Mouse (Mus musculus) CH12F3 (cell line): Measurements from ENCODE around the gene Rho.

Experiments used
- in situ Hi-C: fragments of 300-500 bp; cut with MboI; formaldehyde crosslinking; loops from 2 replicates; pipeline ENCODE4 v1.14.3; 2020; ENCODE audit warnings: low sequenced_read_pairs

Rho gene

DNA sequence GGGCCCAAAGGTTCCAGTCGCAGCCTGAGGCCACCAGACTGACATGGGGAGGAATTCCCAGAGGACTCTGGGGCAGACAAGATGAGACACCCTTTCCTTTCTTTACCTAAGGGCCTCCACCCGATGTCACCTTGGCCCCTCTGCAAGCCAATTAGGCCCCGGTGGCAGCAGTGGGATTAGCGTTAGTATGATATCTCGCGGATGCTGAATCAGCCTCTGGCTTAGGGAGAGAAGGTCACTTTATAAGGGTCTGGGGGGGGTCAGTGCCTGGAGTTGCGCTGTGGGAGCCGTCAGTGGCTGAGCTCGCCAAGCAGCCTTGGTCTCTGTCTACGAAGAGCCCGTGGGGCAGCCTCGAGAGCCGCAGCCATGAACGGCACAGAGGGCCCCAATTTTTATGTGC lies at the start of gene Rho:
Gene Rho (plus strand): TSS at position 110 of the 400 bp plus-strand sequence.
- in situ Hi-C loops = no loop called here

DNA sequence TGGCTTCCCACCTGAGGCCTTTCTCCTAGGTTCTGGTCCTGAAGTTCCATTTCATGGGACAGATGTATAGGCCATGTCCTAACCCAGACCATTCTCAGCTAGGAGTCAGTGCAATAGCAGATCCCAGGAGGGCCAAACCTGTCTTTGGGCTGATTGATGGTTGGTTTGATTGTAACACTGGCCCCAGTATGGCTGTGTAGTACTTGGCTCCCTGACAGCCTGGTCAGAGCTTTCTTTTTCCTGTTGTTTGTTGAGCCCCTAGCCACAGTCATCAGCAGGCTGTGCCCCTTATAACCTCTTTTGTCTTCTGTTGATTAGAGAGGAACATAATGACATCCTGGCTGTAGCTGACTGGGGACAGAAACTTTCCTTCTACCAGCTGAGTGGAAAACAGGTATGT lies 47.5 kb upstream of the Rho start:
- in situ Hi-C loops = loop anchor here (25.0 kb wide), 1 partner anchor 253 kb away; no protein-coding TSS in a partner anchor

DNA sequence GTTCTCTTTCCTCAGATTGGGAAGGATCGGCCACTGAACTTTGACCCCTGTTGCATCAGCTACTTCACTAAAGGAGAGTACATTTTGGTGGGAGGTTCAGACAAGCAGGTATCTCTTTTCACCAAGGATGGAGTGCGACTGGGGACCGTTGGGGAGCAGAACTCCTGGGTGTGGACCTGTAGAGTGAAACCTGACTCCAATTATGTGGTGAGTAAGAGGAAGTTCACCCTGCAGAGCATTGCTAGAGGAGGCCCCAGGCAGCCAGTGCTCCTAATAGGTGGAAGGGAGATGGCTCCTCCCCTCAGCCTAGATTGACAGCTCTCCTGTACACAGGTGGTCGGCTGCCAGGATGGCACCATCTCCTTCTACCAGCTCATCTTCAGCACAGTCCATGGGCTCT lies 44.7 kb upstream of the Rho start:
- in situ Hi-C loops = loop anchor here (25.0 kb wide), 1 partner anchor 250 kb away; no protein-coding TSS in a partner anchor

DNA sequence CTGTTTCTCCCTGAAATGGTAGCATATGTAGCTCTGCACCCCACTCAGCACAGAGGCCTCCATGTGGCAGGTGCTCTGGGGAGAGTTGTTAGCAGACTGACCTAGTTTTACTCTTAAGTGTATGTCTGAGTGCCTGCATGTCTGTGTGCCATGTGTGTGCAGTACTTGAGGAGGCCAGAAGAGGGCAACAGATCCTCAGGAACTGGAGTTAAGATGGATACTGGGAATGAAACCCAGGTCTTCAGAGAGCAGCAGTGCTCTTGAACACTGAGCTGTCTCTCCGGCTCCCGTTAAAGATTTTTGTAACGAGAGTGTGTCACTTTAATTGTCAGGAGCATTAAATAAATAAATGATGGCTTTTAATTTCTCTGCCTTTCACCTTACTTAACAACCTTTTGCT lies 43.3 kb upstream of the Rho start:
- in situ Hi-C loops = loop anchor here (25.0 kb wide), 1 partner anchor 249 kb away; no protein-coding TSS in a partner anchor

DNA sequence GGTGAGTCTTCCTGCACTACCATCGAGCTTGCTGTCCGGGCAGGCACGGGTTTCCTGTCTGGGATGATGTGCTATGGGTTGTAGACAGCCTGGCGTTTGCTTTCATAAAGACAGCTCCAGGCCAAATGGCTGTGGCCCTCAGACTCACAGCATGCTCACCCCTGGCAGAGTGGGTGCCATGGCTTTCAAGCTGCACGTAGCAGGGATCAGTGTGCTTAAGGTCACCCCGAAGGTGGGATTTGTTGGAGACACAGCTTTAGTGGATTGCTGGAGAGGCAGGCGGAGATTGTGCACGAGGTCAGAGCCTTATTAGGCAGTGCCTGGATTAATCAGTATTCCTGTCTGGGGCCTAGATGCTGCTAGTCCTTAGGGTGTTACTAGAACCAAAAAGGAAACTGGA lies 40.9 kb upstream of the Rho start:
- in situ Hi-C loops = loop anchor here (10.0 to 25.0 kb wide), 2 partner anchors 104 to 247 kb away; partner anchors contain the start of gene Plxnd1

DNA sequence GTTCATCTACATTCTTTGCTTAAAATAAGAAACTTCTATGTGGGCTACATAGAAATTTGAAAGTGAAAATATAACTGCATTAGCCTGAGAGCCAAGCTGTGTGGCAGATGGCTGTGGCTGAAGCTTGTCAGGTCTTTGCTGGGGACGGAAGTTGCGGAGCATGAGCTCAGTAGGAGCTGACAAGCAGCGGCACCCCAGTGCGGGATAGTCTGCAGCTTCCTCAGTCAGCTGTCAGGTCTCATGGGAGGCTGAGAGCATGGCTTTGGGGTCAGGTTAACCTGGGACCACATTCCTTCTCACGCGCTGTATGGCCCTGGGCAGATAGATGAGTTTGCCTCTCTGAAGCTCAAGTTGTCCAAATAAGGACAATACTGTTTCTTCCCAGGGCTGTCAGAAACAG lies 40.5 kb upstream of the Rho start:
- in situ Hi-C loops = loop anchor here (10.0 to 25.0 kb wide), 2 partner anchors 104 to 246 kb away; partner anchors contain the start of gene Plxnd1

DNA sequence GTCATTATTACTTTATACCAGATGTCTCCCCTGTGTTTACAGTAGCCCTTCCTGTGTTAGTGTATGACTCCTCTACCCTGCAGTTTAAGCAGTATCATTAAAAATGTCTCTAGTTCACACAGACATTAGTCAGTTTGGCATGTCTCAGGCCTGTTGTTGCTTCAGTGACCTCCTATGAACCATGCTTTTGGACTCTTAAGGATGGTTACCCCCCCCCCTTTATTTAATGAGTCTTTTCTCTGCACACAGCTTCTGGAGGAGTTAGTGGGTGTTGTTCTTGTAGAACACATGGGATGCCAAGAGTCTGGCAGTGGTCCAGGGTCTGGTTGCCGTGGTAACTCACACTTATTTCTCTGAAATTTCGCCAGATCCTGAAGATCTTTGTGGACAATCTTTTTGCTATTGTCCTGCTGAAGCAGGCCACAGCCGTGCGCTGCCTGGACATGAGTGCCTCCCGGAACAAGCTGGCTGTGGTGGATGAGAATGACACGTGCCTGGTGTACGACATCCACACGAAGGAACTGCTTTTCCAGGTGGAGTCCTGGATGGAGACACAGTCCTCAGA lies 40.0 kb upstream of the Rho start:
- in situ Hi-C loops = loop anchor here (10.0 to 25.0 kb wide), 2 partner anchors 103 to 246 kb away; partner anchors contain the start of gene Plxnd1

DNA sequence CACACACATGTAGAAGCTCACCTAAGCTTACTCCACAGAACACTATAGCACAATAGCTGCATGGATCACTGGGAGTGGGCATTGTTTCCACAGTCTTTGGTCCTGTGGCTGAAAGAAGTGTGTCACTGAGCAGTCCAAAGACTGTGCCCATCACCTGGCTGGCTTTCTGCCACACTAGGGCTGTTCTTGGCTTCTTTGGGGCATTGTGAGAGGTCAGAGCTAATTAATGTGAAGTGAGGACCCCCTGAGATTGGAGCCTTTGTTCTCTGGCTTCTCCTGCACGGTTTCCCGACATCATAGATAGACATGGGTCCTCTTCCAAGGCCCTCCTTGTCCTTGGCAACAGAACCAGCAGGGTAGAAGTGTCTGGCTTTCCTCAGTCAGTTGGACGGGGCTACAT lies 39.2 kb upstream of the Rho start:
- in situ Hi-C loops = loop anchor here (10.0 to 25.0 kb wide), 2 partner anchors 102 to 245 kb away; partner anchors contain the start of gene Plxnd1

DNA sequence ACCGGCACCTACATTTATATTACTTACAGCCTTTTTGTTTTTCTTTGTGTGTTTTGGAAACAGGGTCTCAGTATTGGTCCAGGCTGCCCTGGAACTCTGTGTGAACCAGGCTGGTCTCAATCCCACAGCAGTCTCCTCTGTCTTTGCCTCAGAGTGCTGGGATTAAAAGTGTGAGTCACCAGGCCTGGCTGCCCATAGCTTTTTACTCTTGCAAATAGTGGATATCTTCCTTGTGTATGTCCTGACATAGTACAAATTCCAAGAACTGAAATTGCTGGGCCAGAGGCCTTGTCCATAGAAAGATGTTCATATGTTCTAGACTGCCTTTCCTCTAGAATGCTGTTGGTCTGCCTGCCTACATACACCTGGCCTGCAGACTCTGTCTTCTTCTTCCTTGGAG lies 35.2 kb upstream of the Rho start:
- in situ Hi-C loops = loop anchor here (10.0 to 25.0 kb wide), 2 partner anchors 98 to 241 kb away; partner anchors contain the start of gene Plxnd1

DNA sequence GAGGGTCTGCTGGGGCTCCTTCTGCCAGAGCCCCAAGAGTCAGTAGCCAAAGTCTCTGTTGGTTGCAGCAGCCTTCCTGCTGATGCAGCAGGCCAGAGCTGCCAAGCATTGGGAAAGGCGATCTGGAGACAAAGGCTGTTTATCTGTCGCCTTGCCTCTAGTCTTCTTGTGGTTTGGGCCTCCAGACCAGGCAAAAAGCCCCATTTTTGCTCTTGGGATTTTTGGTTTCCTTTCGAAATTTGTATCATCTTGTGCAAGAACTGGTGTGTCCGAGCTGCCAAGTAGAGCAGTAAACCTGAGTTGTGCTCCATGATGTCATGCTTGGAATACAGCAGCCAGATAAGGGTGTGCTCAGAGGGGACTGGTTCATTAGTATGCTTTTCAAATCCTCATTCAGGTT lies 34.4 kb upstream of the Rho start:
- in situ Hi-C loops = loop anchor here (10.0 to 25.0 kb wide), 2 partner anchors 98 to 240 kb away; partner anchors contain the start of gene Plxnd1

DNA sequence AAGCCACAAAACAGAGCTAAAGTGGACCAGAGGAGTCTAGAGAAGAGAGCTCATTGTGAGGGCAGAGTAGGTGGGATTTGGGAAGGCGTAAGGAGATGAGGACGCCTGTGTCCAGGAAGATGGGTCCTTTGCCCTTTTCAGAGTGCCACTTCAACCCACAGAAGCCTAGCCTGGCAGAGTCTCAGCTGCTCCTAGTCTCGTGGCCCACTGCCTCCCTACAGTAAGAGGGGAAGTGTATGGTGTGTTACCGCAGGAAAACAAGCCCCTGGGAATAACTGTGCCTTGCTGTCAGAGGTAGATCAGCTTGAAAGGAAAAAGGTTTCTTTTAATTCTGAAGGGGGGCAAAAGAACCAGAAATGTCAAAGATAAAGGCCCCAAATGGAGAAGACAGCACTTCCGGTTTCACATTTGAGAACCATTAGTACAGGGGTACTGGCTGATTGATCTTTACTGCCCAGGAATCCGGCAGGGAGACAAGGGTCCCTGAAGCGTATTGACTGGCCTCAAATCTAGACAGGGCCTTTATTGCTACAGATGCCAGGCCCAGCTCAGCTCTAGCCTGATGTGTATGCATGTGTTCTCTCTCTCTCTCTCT lies 33.5 kb upstream of the Rho start:
- in situ Hi-C loops = loop anchor here (10.0 to 25.0 kb wide), 2 partner anchors 97 to 239 kb away; partner anchors contain the start of gene Plxnd1

DNA sequence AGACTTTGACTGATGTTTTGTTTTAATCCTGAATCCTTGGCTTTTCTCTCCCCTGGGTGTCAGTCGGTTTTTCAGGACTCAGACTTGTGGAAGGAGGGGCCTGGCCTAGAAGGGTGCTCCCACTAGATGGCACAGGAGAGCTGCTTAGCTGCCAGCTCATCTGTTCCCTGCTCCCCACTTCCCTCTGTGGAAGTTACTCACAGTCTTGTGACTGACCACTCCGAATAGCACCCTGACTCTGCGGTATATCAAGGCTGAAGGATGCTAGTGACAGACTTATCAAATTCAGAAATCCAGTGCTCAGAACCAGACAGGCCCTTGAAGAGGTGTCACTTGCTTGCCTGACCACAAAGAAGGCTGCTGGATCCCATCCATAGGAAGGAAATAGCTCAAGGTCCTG lies 30.5 kb upstream of the Rho start:
- in situ Hi-C loops = no loop called here

DNA sequence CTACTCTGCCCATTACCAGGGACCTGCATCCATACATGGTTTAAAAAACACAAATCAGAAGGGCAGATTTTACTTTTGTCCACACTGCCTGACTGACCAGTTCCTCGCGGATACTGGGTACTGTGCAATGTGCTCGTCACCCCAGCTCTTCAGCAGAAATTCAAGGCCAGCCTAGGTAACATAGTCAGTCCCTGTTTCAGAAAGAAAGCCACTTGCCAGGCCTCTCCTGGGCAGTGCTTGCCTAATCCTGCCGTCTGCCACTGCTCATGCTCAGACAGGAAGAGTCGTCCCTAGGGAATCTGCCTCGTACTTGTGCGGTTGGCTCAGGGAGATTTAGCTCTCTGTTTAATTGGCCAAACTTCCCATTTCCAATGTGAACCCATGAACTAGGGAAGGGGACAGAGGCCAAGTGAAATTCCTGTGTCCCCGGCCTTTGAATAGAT lies 30.0 kb upstream of the Rho start:
- in situ Hi-C loops = no loop called here

DNA sequence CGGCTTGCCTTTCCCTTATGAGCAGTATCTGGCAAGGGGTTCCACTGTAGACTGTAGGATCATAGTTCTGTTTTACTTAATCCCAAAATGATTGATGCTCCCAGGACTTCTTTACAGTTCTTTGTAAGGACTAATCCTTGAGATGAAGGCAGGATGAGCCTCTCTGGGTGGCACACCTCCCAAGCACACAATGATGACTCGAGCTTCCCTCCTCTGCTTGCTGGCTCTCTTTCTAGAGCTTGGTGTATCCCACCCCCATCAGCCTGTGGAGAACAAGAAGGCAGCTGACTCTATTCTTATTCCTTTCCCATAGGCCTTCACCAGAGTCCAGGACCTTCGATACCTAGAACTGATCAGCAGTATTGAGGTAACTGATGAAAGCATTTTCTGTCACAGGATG lies 29.0 kb upstream of the Rho start:
- in situ Hi-C loops = no loop called here

DNA sequence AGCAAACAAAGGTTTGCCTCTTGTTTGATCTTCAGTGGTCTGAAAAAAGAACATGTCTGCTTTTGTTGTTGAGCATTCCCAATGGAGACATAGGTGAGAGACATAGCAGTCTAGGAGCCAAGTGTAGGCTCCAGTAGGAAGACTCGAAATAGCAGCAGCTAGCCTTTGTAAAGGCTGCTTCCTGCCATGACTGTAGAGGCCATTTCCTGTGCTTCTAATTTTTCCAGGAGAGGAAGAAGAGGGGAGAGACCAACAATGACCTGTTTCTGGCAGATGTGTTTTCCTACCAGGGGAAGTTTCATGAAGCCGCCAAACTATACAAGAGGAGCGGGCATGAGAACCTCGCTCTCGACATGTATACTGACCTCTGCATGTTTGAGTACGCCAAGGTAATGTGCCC lies 26.0 kb upstream of the Rho start:
- in situ Hi-C loops = no loop called here

DNA sequence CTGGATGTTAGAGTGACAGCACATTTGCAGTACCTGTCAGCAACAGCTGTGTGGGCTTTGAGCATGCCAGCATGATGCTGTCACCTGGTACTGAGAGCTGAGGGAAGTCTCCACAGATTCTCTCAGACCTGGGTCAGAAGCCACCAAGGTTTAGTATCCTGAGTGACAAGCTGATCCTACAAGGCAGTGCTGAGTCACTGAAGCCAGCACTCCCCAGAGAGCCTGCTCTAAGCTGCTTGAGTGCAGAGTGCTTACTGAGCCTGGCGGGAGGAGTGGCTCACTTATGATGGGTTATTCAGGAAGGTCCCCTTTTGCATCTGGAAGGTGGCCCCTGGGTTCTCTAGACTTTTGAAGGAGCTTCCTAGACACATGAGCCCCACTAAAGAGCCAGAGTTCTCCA lies 25.1 kb upstream of the Rho start:
- in situ Hi-C loops = no loop called here

DNA sequence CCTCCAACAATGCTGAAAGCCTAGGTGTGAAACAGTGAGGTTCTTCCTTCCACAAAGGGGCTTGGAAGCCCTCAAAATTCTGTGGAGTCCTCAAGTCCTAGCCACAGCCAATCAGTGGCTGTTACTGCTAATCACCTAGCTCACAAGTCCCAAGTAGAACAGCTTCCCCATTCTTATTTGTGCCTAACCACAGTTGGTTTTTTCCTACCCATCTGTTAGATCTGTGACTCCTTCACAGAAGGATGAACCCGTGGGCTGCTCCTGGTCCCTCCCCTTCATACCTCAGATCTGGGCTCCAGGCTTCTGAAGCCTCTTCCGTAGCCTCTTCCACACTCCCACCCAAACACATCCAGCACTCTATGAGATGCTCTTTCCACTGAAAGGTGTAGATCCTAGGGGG lies 24.7 kb upstream of the Rho start:
- in situ Hi-C loops = no loop called here

DNA sequence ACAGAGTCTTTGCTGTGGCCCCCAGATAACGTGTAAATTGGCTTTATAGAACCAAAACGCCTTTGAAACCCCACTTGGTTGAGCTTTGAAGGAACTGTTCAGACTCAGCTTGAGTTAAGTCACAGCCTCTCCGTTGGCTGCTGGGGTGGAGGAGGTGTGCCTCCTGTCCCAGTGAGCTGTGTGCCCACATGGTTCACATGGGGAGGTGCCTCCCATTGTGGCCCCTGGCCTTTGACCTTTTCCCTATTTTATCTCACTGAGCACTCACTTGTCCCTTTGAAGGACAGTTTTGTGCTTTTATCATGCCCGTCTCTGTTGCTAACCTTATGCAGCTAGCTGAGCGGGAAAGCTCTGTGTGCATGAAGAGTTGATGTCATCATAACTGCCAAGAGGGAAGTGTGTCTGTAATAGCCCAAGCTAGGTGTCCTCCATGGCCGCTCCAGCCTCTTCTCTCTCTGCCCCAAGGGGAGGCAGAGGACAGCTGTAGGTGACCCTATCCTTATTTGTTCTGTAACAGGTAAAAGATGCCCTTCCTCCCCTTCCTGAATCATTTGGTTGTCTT lies 23.0 kb upstream of the Rho start:
- in situ Hi-C loops = no loop called here

DNA sequence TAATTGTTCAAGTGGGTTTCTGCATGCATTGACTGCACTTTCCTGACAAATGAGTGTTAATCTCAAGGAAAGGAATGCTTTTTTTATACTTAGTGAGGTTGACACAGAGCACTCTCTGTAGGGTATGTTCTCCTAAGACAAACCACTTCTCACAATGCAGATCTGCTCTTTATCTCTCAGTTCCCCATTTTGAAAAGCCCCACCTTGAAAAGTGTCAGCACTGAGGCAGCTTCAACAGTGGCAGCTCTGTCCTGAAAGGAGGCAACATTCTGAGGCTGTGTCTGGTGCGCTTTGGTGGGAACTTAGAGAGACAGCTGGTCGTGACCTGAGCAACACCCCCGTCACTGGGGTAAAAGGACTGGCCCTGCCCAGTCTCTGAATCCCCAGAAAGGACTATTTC lies 22.5 kb upstream of the Rho start:
- in situ Hi-C loops = no loop called here

DNA sequence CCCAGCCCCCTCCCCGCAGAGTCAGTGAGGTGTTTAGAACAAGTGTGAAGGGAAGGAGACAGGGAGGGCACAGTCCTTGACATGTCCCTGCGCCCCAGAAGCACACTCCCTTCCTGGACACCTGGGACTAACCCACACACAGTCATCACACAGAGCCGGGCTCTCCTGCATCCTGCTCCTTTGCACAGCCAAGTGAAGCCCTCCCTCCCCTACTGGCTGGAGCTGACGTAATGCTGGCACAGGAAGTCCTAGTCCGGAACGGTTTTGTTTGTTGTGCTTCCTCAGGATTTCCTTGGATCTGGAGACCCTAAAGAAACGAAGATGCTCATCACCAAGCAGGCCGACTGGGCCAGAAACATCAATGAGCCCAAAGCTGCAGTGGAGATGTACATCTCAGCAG lies 21.6 kb upstream of the Rho start:
- in situ Hi-C loops = no loop called here

DNA sequence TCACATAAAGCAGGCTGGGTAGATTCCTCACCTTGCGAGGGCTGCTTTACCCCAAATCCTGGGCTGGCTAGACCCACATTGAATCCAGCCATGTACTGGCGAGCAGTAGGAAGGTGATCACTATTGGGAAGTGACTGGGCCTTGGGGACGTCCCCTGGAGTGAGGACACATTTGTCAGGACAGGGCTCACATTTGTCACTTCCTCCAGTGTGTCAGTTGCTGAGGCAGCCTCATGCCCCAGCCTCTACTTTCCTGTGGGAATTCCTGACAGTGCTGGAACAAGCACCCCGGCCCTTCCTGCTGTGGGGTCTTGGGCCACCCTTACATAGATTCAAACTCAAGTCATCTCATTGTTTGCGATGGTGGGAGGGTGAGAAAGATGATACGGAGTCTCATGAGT lies 19.8 kb upstream of the Rho start:
- in situ Hi-C loops = no loop called here

DNA sequence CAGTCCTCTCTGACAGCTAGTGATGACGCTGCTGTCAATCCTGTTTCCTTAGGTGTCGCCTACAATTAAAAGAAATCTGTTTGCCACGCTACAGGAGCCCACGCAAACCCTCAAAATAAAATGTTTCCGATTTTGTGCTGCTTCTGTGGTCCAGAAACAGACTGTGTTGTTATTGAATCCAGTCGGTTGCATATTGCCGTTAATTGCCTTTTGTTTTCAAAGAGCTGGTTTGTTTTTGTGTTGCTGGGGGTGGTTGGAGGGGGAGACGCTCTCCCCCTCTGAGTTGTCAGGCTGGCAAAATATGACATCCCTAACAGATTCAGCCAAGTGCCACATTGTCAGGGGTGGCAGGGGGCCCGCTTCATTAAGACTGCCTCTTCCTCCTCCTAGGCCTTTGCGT lies 18.1 kb upstream of the Rho start:
- in situ Hi-C loops = no loop called here
